Mouse (Mus musculus) megakaryocyte-erythroid progenitor cell, adult 5-6 weeks (primary cell): ENCODE data around the gene Ntf5. TPM values are rescaled to one million over a fixed set of nuclear protein-coding genes. Genes with fewer than 3 reads are reported as not detected.
"Not testable (repeated sequence)": the region's sequence is repeated elsewhere in the genome, so short reads cannot be mapped to it uniquely, and the experiment has no call there.

Experiments
- ATAC-seq: replicated peaks from 2 replicates; pipeline ENCODE4 v1.8.0; 2016; ENCODE audit warnings: mild to moderate bottlenecking, inconsistent platforms; ENCODE audit not compliant: severe bottlenecking, poor library complexity, low FRiP score, low TSS enrichment
- total RNA-seq, 2 experiments: library from RNA; stranded (forward) in 1 of 2; stranded (reverse) in 1 of 2; fragments of 200-1000, 215-1000 nt in 1 of 2; fragments of >200 nt in 1 of 2; fragmentation: Nextera tagmentation in 1 of 2; gene quantifications; 2 replicates each; pipeline ENCODE4 v1.2.3; 2014 to 2017

Gene Ntf5
- total RNA-seq (2014; fragmentation: Nextera tagmentation) (not detected in 2 replicates), total RNA-seq (2017) (not detected in 2 replicates)

DNA sequence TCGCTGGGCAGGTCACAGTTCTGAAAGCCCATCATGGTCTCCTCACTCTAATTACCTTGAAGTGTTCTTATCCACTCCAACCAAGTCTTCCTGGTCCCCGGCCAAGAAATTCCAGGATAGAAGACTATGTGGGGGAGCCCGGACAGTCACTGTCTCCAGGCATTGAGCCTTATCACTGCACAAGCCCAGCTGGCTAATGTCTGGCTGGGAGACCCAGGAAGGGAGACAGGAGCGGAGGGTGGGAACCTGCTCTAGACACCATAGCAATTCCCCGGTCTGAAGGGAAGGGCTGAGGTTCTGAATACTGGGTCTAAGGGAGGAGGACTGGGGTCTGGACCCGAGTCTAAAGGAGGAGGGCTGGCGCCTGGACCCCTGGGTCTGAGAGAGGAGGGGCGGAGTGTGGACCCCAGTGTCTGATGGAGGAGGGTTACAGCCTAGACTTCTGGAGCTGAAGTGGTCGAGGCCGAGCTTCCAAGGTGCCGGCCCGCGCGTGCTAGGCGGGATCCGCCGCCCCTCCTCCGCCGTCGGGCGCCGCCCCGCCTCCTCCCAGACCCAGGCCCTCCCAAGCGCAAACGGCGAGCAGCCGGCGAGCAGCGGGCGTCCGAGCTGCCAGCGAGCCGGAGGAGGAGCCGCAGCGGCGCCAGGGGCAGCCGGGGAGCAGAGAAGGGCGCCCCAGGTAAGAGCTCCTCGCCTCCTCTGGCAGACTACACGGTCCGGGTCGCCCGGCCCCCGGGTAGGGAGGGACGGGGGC is at the start of gene Ntf5:
TSS of gene Ntf5 (plus strand) at position 583 of the 751 bp plus-strand sequence.
- ATAC-seq = no peak

- ATAC-seq = no peak
These were observed 49.5 kb upstream of the Ntf5 start for GRCm38 (mm10) chr7:45363983-45364382.

DNA sequence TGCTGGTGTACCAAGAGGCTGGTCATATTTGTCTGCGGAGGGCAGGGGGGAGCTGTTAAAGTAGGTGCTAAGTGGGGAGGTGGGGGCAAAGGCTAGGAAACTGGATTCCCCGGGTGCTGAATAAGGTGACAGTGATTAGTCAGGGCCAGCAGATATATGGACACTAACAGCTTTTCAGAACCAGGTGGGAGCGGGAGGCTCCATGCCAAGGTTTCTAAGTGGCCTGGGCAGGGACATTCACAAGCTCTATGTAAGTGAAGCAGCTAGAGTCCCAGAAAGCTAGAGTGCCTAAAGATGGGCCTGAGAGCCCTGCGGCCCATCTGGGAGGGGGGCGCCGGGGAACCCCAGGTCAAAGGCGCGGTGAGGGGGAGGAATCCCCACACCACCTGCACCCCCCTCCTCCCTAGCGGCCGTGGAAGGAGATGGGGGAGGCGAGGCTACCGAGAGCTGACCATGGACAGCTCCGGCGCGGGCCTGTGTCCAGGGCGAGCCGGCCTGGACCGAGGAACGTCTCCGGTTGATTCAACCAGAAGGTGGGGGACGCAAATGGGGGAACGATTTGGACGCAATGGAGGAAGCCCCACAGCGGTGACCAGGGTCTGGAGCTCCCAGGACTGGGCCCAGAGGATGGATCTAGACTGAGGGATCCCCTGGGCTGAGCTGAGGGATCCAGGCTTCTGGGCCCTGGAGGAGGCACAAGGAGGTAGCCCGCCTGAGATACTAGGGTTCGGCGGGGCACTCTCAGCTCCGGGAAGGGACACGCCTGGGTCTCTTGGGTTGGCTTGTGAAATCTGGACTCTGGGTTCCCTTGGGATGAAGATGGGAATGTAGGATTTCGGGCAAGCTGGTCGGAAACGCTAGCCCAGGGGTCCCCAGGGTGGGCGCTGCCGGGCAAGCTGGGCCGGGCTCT is 47.5 kb upstream of the Ntf5 start:
- ATAC-seq = no peak

GRCm38 (mm10) chr7:45366652-45367019 is 46.9 kb upstream of the Ntf5 start, which contains the start of gene Ppfia3:
Gene Ppfia3, minus strand, starts transcription at chr7:45367019.
- ATAC-seq = no peak

GRCm38 (mm10) chr7:45367020-45367880 is 46.2 kb upstream of the Ntf5 start:
- ATAC-seq = peak; percentile 83

- ATAC-seq = no peak
These were observed 45.3 kb upstream of the Ntf5 start for GRCm38 (mm10) chr7:45368178-45368577.

- ATAC-seq = no peak
These were observed 44.3 kb upstream of the Ntf5 start for GRCm38 (mm10) chr7:45369022-45369745.

GRCm38 (mm10) chr7:45369836-45370474 is 43.5 kb upstream of the Ntf5 start:
- ATAC-seq = no peak

DNA sequence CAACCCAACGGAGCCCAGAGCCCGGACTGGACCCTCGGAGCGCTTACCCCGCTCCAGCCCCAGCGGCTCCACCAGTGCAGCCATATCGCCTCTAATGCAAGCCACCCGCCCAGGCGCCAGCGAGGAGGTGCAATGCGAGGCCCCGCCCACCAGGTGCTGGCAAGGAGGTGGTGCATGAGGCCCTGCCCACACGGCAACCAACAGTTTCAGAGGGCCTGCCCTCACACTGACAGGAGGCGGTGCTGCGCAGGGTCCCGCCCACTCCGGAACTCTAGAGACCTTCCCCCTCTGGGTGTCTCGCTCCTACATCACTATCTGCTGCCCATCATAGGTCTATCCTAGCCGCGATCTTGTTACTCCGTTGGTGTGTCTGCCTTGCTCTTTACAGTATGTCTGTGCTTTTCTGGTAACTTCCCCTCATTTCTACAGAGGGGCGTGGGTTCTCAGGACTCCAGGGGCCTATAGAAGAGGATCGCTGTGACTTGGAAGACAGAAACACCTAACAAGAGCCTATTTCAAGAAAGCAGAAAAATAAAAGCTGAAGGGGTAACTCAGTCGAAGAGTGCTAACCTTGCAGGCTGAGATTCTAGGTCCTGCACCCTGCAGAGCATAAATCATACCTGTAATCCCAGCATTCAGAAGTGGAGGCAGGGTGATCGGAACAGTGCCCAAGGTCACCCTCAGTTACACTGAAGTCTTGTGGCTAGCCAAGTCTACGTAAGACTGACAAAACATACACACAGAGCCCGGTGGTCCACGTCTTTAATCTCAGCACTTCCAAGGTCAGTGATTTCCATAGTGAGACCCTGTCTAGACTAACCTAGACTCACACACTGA is 42.8 kb upstream of the Ntf5 start, which contains the start of gene Lin7b:
TSS of gene Lin7b (minus strand) at position 109 of the 837 bp plus-strand sequence.
- peak; percentile 75 for ATAC-seq

DNA sequence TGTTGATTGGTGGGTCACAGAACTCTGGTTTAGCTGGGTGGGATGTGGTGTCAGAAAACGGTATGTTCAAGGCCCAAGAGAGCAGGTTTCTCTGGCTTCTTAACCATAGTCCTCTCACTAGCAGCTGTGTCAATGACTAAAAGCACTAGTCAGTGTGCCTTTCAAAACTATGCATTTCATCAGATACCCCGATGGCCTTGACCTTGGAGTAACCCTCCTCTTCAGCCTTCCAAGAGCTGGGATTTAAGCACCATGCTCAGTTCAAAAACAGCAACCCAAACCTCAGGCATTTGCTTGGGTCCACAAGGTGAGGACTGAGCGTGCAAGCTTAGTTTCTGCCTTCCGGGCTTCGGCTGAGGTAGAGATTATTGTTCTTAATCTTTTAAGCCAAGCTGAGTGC is 41.1 kb upstream of the Ntf5 start:
- ATAC-seq = no peak

GRCm38 (mm10) chr7:45374620-45375019 is 38.9 kb upstream of the Ntf5 start:
- no peak for ATAC-seq

DNA sequence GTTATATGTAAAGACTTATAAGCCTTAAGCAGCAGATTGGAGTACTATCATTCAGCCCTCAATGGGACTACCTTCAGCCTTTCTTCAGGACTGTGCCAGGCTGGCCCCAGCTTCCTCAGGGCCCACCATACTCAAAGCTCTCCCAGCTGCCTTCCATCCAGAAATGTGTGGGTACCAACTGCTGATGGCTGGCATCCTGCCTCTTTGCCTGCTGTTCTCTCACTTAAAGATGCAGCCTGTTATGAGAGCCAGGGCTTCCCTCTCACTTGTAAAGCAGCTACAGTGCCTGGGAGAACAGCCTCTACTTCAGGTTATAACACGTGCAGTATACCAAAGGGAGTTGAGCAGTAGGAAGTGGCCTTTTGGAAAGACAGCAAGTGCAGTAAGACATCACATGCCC is 37.4 kb upstream of the Ntf5 start:
- ATAC-seq = no peak

DNA sequence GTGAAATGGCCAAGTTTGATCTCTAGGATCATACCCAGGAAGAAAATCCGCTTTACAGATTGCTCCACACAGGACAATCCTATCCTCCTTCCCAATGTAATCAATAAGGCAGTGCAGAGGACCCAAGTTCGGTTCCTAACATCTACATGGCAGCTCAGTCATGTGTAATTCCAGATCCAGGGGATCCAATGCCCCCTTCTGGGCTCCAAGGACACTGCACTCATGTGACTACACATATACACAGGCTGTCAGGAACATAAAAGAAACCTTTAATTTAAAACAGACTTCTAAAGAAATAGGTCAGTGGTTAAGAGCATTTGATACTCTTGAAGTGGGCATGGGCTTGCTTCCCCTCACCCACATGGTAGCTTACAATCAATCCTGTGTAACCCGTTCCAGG is 27.4 kb upstream of the Ntf5 start:
- ATAC-seq = no peak

DNA sequence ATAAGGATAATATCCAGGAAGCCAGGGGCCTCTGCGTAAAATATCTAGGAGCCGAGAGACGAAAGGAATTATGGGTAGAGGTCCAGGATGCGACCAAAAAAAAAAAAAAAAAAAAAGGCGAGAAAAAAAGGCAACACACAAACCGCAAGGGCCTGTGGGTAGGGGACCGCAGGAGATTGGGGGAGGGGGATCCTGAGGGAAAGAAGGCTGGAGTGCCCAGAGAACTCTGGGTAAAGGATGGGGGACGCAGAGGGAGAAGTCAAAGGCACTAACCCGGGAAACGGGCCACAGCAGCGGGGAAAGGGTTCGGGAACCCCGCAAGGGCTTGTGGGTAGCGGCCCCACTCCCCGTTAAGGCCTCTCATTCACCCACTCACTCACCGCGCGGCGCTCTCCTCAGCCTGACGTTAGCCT is 18.4 kb upstream of the Ntf5 start:
- peak; percentile 71 for ATAC-seq

DNA sequence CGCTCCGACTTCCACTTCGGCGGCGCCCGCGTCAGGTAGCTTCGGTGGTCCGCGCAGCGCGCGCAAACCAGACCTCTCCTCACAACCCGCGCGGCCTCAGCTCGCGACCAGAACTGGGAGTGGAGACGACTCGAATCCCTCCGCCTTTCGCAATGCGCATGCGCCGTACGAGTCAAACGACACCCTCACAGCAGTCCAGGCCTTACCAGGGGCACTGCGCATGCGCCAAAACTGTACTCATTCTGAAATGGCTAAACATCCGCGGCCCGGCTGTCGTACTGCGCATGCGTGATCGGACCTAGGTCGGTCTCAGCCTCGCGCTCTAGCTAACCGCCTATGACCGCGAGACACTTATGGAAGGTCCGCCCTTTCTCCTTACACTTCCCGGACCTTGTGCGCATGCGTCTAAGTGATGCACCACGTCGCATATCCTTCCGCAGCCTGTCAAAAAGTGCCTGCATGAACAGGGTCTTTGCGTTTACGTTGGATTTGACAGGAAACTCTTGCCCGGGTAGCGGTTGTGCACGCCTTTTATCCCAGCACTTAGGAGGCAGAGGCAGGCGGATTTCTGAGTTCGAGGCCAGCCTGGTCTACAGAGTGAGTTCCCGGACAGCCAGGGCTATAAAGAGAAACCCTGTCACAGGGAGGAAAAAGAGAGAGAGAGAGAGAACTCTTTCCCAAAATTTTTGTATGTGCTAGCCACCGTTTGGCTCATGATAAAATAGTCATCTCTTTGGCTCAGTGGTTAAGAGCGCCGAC is 17.7 kb upstream of the Ntf5 start, which contains the start of gene Snrnp70:
TSS of gene Snrnp70 (minus strand) at position 165 of the 759 bp plus-strand sequence.
- ATAC-seq = peak; percentile 95

GRCm38 (mm10) chr7:45396337-45396775 is 17.1 kb upstream of the Ntf5 start:
- not testable (repeated sequence) for ATAC-seq

GRCm38 (mm10) chr7:45396787-45397186 is 16.7 kb upstream of the Ntf5 start:
- ATAC-seq = no peak
